Mouse (Mus musculus) right cerebral cortex, postnatal 25 days (tissue): ENCODE data around the gene Gfi1.

Experiments
- DNase-seq: peaks from one replicate; pipeline ENCODE4 v3.0.0; 2022

Gene Gfi1

DNA sequence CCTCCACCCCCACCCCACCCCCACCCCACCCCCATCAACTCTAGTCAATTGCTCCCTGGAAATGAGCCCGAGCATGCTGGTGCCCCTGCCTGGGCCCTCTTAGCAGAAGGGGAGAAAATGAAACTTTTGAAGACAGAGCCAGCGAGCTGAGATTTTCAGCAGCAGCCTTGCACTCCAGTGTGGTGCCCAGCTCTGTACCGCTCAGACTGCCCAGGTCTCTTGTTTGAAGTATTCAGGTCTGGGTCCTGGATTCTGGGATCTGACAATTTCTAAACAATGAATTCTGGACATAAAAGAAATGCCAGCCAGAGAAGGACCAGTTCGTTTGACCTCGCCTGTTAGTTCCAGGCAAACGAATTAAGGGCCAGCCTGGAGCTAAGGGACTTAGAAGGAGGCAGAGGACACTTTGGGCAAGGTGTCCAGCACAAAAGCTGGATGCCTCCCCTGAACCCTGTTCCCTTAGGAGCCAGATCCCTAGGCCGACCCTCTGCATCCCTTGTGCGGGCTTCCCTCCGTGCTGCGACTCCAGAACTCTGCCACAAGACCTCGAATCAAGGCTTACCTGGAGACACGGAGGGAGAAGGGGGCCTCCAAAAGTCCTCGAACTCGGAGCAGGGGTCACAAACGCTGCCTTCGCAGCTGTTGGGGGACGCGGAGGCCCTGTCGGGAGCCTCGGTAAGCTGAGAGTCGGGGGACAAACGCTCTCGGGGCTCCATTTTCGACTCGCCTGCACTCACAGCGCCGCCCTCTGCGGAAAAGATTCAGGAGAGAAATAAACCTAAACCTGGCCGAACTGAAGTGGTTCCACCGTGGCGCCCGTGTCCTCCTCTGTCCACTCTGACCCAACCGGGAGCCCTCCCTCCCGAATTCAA is 2.9 kb downstream of the Gfi1 start:
- peak; percentile 24 for DNase-seq

- DNase-seq, result no peak
Observed at GRCm38 (mm10) chr5:107721638-107722011, 4.2 kb downstream of the Gfi1 start.

GRCm38 (mm10) chr5:107720991-107721637 is 4.7 kb downstream of the Gfi1 start:
- DNase-seq, result no peak

- DNase-seq, result no peak
Observed at GRCm38 (mm10) chr5:107720511-107720910, 5.3 kb downstream of the Gfi1 start.

GRCm38 (mm10) chr5:107719786-107720185 is 6.0 kb downstream of the Gfi1 start:
- no peak for DNase-seq

DNA sequence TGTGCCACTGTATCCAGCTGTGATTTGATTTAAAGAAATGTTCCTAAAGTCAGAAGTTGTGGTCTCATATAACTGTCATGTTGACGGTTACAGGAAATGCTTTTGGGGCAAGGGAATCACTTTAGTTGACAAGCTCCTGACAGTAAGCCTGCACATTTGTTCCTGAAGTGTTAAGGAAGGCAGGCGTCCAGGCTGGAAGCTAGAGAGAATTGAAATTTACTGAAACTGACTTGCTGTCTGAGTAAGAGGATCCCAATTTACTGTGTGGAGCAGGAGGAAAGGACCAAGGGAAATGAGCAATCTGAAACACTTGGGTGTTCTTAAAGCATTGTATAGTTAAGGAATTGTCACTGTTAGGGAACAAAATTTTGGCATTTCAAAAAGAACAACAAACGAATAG is 6.6 kb downstream of the Gfi1 start:
- DNase-seq, result no peak

GRCm38 (mm10) chr5:107717871-107718361 is 7.9 kb downstream of the Gfi1 start:
- DNase-seq, result no peak

DNA sequence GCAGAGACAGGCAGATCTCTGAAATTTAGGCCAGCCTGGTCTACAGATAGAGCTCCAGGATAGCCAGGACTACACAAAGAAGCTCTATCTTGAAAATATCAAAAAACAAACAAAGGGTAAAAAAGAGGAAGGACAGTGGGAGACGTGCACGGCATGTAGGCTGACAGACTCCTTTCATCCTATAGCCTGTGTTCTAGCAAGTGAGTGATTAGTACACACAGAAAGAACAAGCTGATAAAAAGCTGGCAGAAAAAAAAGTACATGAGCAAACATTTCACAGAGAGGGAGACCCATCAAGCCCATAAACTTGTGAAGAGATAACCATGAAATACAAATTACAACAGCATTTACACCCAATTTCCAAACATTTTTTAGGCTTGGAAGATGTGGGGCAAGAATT is 14.1 kb downstream of the Gfi1 start:
- DNase-seq, result no peak

DNA sequence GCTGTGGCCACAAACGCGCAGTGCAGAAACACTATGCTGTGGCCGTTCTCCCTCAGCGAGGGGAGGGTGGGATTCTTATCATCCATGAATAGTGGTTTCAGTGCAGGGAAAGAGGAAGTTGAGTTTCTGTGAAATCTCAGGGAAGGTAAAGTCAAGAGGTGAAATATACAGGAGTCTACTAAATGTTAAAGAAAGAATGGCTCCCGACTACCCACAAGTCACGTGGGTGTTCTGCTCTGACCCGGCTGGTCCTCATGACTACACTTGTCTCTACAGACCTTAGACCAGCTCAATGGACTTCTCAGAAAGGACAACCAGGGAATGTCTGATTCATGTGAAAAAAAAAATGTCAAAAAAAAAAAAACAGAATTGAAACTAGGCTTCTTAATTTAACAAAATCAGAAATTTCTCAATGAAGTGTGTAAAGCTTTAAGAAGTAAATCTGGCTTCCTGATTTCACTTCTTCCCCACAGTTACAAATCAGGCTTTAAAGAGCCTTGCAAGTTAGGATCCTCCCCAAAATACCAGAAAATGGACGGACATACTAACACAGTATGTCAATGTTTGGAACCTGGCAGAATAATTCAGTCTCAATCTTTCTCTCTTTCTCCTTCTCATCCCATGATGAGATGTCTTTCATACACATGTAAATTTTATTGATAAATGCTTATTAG is 17.6 kb downstream of the Gfi1 start:
- DNase-seq, result no peak

DNA sequence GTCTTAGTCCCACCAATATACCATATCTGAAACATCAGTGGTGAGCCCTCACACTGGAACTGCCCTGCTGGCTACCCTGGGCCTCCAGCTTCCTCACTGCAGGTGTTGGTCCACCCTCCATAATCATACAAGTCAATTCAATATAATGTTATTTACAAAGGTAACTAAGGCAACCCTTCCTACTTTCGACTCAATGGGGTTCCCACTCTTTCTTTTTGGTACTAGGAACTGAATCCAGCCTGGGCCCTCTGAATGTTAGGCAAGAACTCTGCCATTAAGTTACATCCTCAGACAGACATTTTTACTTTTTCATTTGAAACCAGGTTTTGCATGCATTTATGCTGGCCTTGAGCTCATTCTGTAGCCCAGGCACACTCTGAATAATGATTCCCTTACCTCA is 19.6 kb downstream of the Gfi1 start:
- DNase-seq, result no peak

DNA sequence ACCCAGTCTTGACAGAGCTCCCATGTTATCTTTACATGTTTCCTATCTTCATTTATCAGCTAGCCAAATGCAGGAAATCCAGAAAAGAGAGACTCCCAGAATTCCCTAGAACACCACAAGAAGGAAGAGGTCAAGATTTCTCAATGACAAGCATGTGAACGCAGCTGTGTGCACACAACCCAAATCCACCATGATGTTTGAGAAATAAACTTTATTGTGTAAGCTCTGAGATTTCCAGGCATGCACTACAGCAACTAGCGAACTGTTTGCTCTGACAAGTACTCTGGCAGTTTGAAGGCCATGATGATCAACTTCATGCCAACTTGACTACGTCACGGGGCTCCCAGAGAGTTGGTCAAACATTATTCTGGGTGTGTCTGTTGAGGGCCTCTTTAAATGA is 20.1 kb downstream of the Gfi1 start:
- no peak for DNase-seq

- DNase-seq, result no peak
Observed at GRCm38 (mm10) chr5:107703207-107703763, 22.6 kb downstream of the Gfi1 start.

GRCm38 (mm10) chr5:107701658-107702057 is 24.2 kb downstream of the Gfi1 start:
- no peak for DNase-seq

DNA sequence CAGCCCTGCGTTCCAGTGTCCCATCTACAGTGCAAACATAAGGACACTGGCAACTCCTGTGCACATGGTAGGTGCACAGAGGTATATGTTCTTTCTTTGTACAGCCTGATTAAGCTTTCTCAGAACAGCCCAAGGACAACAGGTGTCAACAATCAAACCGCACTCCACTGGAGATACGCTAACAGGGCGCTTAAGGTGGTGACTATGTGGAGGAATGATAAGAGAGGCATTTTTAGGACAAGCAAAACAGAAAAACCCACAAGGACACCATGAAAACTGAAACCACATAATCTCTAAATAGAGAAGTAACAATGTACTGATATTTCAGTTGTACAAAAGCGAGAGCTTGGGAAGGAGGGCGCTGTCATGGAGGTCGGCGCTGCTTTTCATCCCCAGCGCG is 25.0 kb downstream of the Gfi1 start:
- no peak for DNase-seq

DNA sequence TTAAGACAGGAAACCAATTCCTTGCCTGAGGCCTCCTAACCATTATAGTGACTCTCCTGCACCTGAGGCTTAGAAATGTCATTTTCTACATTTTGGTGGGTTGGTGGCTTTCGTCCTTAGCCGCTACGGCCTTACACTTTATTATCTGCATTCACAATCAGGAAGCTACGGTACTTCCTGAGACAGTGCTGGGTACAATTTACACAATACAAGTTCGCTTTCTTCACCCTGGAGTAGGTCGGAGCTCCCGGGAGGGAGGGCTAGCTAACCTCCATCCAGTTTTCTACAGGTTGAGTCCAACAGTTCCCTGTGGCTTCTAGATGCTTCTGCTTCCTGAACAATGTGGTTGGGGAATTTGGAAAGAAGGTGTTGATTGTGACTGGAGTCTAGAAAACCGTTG is 26.9 kb downstream of the Gfi1 start:
- no peak for DNase-seq

DNA sequence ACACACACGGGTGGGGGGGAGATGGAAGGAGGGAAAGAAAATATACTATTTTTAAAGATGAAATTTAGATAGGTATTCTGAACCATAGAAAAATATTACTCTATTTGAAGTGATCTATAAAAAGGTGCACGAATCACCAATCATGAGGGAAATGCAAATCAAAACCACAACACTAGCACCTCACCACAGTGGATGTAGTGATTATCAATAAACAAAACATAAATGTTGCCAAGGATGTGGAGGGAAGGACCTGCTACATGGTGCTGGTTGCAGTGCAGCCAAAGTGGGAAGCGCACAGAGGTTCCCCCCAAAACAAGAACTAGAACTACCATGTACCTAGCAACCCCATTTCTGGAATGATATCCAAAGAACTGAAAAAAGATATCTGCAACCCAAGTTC is 30.8 kb downstream of the Gfi1 start:
- DNase-seq, result no peak

- DNase-seq, result no peak
Observed at GRCm38 (mm10) chr5:107688499-107688866, 37.4 kb downstream of the Gfi1 start.

- DNase-seq, result peak; percentile 51
Observed at GRCm38 (mm10) chr5:107687592-107688498, 38.0 kb downstream of the Gfi1 start.

- no peak for DNase-seq
Observed at GRCm38 (mm10) chr5:107687161-107687560, 38.7 kb downstream of the Gfi1 start.

- no peak for DNase-seq
Observed at GRCm38 (mm10) chr5:107684380-107684779, 41.5 kb downstream of the Gfi1 start.

DNA sequence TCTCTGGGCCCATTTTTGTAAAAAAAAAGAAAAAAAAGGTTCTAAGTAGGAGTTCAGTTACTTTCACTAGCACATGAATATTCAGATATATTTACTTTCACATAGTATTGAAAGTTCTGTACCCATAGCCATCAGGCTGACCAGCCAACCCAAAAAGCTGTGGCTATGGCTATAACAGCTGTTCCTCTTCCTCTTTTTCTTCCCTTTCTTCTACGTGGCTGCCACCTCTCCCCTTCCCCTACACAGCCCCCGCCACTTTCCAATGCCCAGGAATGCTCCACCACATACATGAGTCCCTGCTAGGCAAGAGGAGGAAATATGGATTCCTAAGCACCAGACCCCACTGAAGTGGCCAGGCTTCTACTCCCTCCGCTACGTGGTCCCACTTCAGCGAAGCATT is 44.5 kb downstream of the Gfi1 start:
- DNase-seq, result no peak

- no peak for DNase-seq
Observed at GRCm38 (mm10) chr5:107678392-107678791, 47.4 kb downstream of the Gfi1 start.
